ENCODE assay signal across 12 mouse cellular contexts in genomic region chr19:14481796-14482561, GRCm38 (mm10).
DNase-seq lines count a peak whose midpoint lies in the region; ATAC-seq and TF ChIP-seq lines count a peak whose summit lies in the region.
"Had no signal": no experiment of that assay in that cellular context is flagged by ENCODE, and none has a peak within 500 bp of the region (broad histone marks: within the 10 kb centered on the region; RNA-seq: fewer than 3 reads in every experiment).

No protein-coding gene starts in this region.

- H3K4me3 ChIP-seq in lung, embryonic 15.5 days = no peak overlapping the region
- H3K4me3 ChIP-seq in forebrain, embryonic 13.5 days = no peak overlapping the region
- H3K4me3 ChIP-seq in intestine, embryonic 15.5 days (replicated peaks) = no peak overlapping the region
- H3K4me3 ChIP-seq in cerebellum, adult 2 months (replicated peaks; ENCODE audit: insufficient read depth, low read depth, low read length) = no peak overlapping the region
- H3K4me3 ChIP-seq: heart, embryonic 13.5 days; limb, embryonic 13.5 days had no signal

- H3K9ac ChIP-seq in lung, embryonic 15.5 days = no peak overlapping the region
- no peak overlapping the region for H3K9ac ChIP-seq in forebrain, embryonic 13.5 days
- H3K9ac ChIP-seq in intestine, embryonic 15.5 days = no peak overlapping the region
- H3K9ac ChIP-seq: heart, embryonic 13.5 days; limb, embryonic 13.5 days had no signal

- TF ChIP-seq CTCF in cerebellum, adult 2 months (IDR thresholded peaks at IDR 0.05; ENCODE audit: borderline replicate concordance, insufficient read depth, low read depth, low read length) = no peak

- H3K4me1 ChIP-seq in lung, embryonic 15.5 days = peaks cover 24% of the 10 kb centered on the region
- peaks cover 48% of the 10 kb centered on the region for H3K4me1 ChIP-seq in forebrain, embryonic 13.5 days
- H3K4me1 ChIP-seq in intestine, embryonic 15.5 days (replicated peaks) = peaks cover 10% of the 10 kb centered on the region
- H3K4me1 ChIP-seq in cerebellum, adult 2 months (ENCODE audit: control insufficient read depth, insufficient read depth, low read length) = 0 out of 2 replicates have a peak, but pooled peaks cover 2% of the 10 kb centered on the region

- peak; percentile 81 for ATAC-seq in lung, embryonic 15.5 days (ENCODE audit: borderline replicate concordance, extremely low read depth, low FRiP score, low TSS enrichment)
- peak; percentile 67 for ATAC-seq in forebrain, embryonic 13.5 days
- ATAC-seq in intestine, embryonic 15.5 days = peak; percentile 84

- TF ChIP-seq POLR2A in cerebellum, adult 2 months (IDR thresholded peaks at IDR 0.05; ENCODE audit: borderline replicate concordance, insufficient read depth, low read length) = no peak

- H3K9me3 ChIP-seq in lung, embryonic 15.5 days = no peaks in the 10 kb centered on the region
- H3K9me3 ChIP-seq in forebrain, embryonic 13.5 days (replicated peaks) = no peaks in the 10 kb centered on the region
- H3K9me3 ChIP-seq in intestine, embryonic 15.5 days = no peaks in the 10 kb centered on the region
- H3K9me3 ChIP-seq: heart, embryonic 13.5 days; limb, embryonic 13.5 days had no signal

- no peaks in the 10 kb centered on the region for H3K36me3 ChIP-seq in lung, embryonic 15.5 days
- H3K36me3 ChIP-seq in forebrain, embryonic 13.5 days (ENCODE audit: poor library complexity, severe bottlenecking) = no peaks in the 10 kb centered on the region
- no peaks in the 10 kb centered on the region for H3K36me3 ChIP-seq in intestine, embryonic 15.5 days
- H3K36me3 ChIP-seq: heart, embryonic 13.5 days; limb, embryonic 13.5 days had no signal

- DNase-seq in lung, postnatal 25 days (ENCODE audit: low spot score) = no peak
- peak; percentile 63 for DNase-seq in retina, embryonic 14.5 days (ENCODE audit: low spot score)
- no peak for DNase-seq in ovary, postnatal 36 days (ENCODE audit: low spot score)
- no peak for DNase-seq in cerebellum, adult 2 months
- DNase-seq: cerebellum, postnatal 10 days; lung, postnatal 14 days; thymus, adult 2 months had no signal

- H3K27ac ChIP-seq in lung, embryonic 15.5 days = no peak overlapping the region
- H3K27ac ChIP-seq in forebrain, embryonic 13.5 days = no peak overlapping the region
- no peak overlapping the region for H3K27ac ChIP-seq in intestine, embryonic 15.5 days
- no peak overlapping the region for H3K27ac ChIP-seq in cerebellum, adult 2 months (ENCODE audit: insufficient read depth, low read length)
- H3K27ac ChIP-seq: heart, embryonic 13.5 days; limb, embryonic 13.5 days had no signal

- no peaks in the 10 kb centered on the region for H3K27me3 ChIP-seq in lung, embryonic 15.5 days
- 0 out of 2 replicates have a peak, but pooled peaks cover 2% of the 10 kb centered on the region for H3K27me3 ChIP-seq in forebrain, embryonic 13.5 days
- H3K27me3 ChIP-seq in intestine, embryonic 15.5 days (replicated peaks) = no peaks in the 10 kb centered on the region
- H3K27me3 ChIP-seq in cerebellum, adult 2 months (ENCODE audit: control insufficient read depth, insufficient read depth, low read length) = no peaks in the 10 kb centered on the region
- H3K27me3 ChIP-seq: heart, embryonic 13.5 days; limb, embryonic 13.5 days had no signal

- 46% methylated on average over 5 of the region's 5 CpGs for WGBS in lung, embryonic 15.5 days
- 11% methylated on average over 5 of the region's 5 CpGs for WGBS in forebrain, embryonic 13.5 days
- 56% methylated on average over 5 of the region's 5 CpGs for WGBS in intestine, embryonic 15.5 days
- 56% methylated on average over 5 of the region's 5 CpGs for WGBS in cerebellum, adult 2 months

- H3K4me2 ChIP-seq in lung, embryonic 15.5 days = no peak overlapping the region
- no peak overlapping the region for H3K4me2 ChIP-seq in forebrain, embryonic 13.5 days
- no peak overlapping the region for H3K4me2 ChIP-seq in intestine, embryonic 15.5 days (replicated peaks)
- H3K4me2 ChIP-seq: heart, embryonic 13.5 days; limb, embryonic 13.5 days had no signal
